Mouse (Mus musculus): ENCODE measurements around the gene Slc16a7. TPM values are rescaled to one million over a fixed set of nuclear protein-coding genes. Genes with fewer than 3 reads are reported as not detected.

Gene Slc16a7
- polyA plus RNA-seq, 1 experiment from 2014 or later, result 4.7 TPM

DNA sequence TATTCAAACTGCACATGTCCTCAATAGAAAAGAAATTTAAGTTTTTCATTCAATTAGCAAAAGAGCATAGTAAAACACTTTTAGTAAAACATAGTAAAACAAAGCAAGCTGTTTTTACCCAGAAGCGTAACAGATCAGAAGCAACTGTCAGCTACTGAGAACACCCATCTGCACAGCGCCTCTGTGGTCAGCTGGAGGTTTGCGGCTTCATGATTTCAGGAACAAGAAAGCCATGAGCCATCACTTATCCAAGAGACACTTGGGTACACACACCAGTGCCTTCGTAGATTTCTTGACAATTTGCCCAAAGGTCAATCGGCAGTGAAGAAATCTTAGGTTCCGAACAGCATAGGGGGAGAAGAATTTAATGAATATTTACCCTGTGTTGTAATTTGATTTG, 71.9 kb downstream of the Slc16a7 start:
- no peak for ATAC-seq
- H3K4me2 ChIP-seq (replicated peaks), result no peak overlapping the region
- H3K36me3 ChIP-seq, result no peaks in the 10 kb centered on the region
- 38% methylated on average over 6 of the region's 6 CpGs for WGBS
- H3K9ac ChIP-seq, result no peak overlapping the region
- no peak overlapping the region for H3K27ac ChIP-seq
- H3K27me3 ChIP-seq (replicated peaks), result no peaks in the 10 kb centered on the region
- H3K4me1 ChIP-seq (replicated peaks), result no peaks in the 10 kb centered on the region
- H3K4me3 ChIP-seq (replicated peaks), result no peak overlapping the region
- H3K9me3 ChIP-seq, result no peaks in the 10 kb centered on the region

DNA sequence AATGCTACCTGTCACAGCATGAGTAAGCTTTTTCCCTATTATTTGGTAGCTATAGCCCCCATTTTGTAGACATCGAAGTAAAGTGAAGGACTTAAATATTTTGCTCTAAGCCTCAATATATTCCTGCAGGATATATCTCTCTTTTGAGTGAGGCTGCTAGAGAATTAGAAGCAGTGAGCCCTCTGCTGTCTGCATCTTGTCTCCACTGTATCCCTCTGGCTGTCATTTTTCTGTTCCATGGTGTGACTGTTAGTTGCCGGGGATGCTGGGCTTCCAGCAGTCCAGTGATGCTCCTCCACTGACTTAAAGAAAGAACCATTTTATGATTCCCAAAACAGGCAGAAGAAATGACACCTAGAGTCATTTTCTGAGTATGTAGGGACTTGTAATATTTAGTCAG, 78.4 kb downstream of the Slc16a7 start:
- no peaks in the 10 kb centered on the region for H3K4me1 ChIP-seq (replicated peaks)
- H3K27ac ChIP-seq, result no peak overlapping the region
- no peak overlapping the region for H3K9ac ChIP-seq
- H3K4me2 ChIP-seq (replicated peaks), result no peak overlapping the region
- no peaks in the 10 kb centered on the region for H3K9me3 ChIP-seq
- no peaks in the 10 kb centered on the region for H3K36me3 ChIP-seq
- H3K4me3 ChIP-seq (replicated peaks), result no peak overlapping the region
- 90% methylated on average over 2 of the region's 2 CpGs for WGBS
- ATAC-seq, result no peak
- H3K27me3 ChIP-seq (replicated peaks), result no peaks in the 10 kb centered on the region

DNA sequence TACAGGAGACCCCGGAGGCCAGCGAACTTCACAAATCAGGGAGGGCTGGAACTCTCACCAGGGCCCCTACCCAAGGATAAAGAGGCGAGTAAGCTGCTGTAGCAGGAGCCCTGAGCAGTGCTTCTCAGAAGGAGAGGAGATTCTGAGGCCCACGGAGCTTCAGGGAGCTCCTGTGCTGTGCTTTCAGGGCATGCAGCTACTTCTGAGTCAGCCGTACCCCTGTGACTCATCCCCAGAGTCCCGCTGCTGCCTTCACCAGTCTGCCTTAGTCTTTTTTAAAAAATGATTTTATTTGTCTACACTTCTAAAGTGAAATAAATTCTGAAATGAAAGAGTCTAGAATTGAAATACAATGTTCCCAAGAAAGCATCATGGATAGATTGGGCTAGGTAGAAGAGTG, 91.2 kb downstream of the Slc16a7 start:
- Histone ChIP-seq H3K9me3 (no peaks in the 10 kb centered on the region), H3K36me3 (no peaks in the 10 kb centered on the region), H3K4me1 (replicated peaks) (no peaks in the 10 kb centered on the region), H3K27me3 (replicated peaks) (no peaks in the 10 kb centered on the region), H3K4me3 (replicated peaks) (no peak overlapping the region), H3K9ac (no peak overlapping the region), H3K27ac (no peak overlapping the region), H3K4me2 (replicated peaks) (no peak overlapping the region)
- 79% methylated on average over 6 of the region's 6 CpGs for WGBS
- no peak for ATAC-seq

DNA sequence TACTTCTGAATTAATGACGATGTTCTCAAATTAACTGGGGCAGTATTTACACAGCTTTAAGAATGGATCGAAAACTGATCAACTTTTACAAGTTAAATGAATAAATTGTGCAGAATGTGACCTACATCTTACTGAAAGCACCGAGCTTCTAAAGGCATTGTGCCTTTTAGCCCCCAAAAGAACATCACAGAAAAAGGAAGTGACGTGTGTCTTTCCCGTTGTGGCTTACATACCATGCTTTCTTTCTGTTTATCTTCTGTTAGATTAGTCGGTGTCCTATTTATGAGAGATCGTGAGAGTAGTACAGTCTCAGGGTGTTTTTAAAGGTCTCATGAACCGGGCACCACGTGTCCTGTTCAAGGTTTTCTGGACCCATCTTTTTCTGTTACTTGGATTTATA, 98.9 kb downstream of the Slc16a7 start:
- Histone ChIP-seq H3K4me1 (replicated peaks) (no peaks in the 10 kb centered on the region), H3K36me3 (no peaks in the 10 kb centered on the region), H3K4me3 (replicated peaks) (no peak overlapping the region), H3K27me3 (replicated peaks) (no peaks in the 10 kb centered on the region), H3K9ac (no peak overlapping the region), H3K27ac (no peak overlapping the region), H3K9me3 (no peaks in the 10 kb centered on the region), H3K4me2 (replicated peaks) (no peak overlapping the region)
- no peak for ATAC-seq
- 74% methylated on average over 9 of the region's 9 CpGs for WGBS

DNA sequence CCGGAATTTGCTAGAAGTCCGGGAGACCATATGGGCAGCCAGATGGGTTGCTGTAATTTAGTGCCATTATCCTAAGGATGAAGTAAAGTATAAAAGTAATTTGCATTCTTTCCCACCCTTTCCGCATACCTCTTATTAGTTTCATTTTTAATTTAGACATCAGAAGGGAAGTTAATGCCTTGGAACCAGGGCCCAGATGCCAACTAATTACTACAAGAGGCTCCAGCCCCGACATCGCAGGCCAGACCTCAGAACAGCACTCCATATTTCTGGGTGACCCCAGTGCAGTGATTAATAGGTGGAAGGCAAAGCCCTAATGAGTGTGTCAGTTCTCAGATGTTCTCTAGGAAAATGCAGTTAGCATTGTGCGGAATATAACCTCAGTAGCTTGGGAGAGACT, 100.7 kb downstream of the Slc16a7 start:
- 85% methylated on average over 6 of the region's 6 CpGs for whole genome bisulfite sequencing
- Histone ChIP-seq H3K9ac (no peak overlapping the region), H3K4me2 (replicated peaks) (no peak overlapping the region), H3K27ac (no peak overlapping the region), H3K27me3 (replicated peaks) (no peaks in the 10 kb centered on the region), H3K36me3 (no peaks in the 10 kb centered on the region), H3K4me3 (replicated peaks) (no peak overlapping the region), H3K9me3 (no peaks in the 10 kb centered on the region), H3K4me1 (replicated peaks) (no peaks in the 10 kb centered on the region)
- ATAC-seq, result no peak

DNA sequence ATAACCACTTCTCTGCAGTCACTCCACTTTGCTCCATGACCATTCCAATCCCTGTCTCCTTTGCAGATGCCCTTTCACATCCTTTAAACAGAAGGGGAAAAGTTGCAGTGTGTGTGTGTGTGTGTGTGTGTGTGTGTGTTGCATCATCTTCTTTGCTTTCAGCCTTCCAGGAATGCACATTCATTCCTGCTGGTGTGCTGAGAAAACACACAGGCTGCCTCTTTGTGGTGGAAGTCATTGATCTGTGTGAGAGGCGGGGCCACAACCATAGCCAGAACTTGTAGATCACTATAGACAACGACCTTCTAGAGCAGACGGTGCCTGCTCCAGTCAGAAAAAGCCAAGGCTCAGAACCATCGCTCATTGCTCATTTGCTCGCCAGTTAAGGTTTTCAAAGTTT, 103.9 kb downstream of the Slc16a7 start:
- Histone ChIP-seq H3K27ac (no peak overlapping the region), H3K27me3 (replicated peaks) (no peaks in the 10 kb centered on the region), H3K36me3 (no peaks in the 10 kb centered on the region), H3K9me3 (no peaks in the 10 kb centered on the region), H3K9ac (no peak overlapping the region), H3K4me3 (replicated peaks) (no peak overlapping the region), H3K4me2 (replicated peaks) (no peak overlapping the region), H3K4me1 (replicated peaks) (no peaks in the 10 kb centered on the region)
- ATAC-seq, result no peak
- 70% methylated on average over 5 of the region's 5 CpGs for WGBS

DNA sequence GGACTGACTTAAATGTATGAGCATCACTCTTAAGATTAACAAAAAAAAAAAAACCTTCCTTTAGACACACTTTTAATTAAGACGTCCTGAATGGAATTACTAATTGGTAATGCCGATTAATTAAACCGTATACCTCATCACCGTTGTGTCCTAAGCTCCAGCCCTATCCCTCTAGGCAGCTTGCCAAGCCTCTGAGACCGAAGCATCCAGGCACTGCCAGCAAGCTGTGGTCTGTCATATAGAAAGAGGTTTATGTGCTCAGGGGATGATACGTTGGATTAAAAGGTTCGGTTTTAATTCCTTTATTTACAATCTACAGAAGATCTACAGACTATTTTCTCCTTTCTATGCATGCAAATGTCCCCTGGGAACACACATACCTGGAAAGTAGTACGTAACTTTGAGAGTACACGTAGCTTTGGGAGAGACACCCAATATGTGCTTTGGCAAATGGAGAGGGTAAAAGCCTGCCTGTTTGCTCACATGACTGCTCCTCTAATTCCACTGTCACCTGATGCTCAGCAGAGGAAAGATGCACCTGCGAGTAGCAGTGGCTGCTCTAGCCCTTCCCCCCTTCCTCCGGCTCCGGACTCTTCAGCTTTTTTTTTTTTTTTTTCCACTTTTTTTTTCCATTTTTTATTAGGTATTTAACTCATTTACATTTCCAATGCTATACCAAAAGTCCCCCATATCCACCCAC, 114.0 kb downstream of the Slc16a7 start:
- Histone ChIP-seq H3K27ac (no peak overlapping the region), H3K9me3 (peaks cover 2% of the 10 kb centered on the region; the same call in 1 of the 2 replicates), H3K4me1 (replicated peaks) (no peaks in the 10 kb centered on the region), H3K36me3 (no peaks in the 10 kb centered on the region), H3K4me3 (replicated peaks) (no peak overlapping the region), H3K27me3 (replicated peaks) (no peaks in the 10 kb centered on the region), H3K9ac (no peak overlapping the region), H3K4me2 (replicated peaks) (no peak overlapping the region)
- 76% methylated on average over 12 of the region's 12 CpGs for WGBS
- ATAC-seq, result no peak

DNA sequence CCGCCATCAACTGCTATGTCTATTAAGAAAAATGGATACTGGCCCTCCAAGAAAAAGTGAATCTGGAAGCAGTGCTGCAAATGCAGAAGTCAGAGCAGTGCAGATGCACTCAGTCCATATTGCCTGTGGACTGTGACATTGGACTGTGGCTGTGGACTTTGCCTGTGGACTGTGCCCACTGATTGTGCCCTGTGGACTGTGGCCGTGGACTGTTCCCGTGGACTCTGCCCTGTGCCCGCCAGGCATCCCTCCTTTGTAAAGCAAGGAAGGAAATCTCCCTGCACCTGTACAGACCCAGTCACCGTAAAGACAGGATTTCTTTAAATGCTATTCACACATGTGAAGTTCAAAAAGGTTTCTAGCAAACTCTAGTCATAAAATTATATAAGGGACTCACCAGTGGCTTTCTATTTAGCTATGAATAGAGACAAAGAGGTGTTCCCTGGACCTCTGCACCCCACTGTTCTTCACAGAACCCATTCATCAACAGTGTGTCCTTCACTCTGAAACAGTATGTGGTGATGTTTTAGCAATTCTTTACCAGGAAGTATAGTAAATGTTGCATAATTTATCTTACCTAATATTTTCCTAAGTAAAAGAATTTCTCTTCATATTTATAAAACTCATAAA, 114.6 kb downstream of the Slc16a7 start:
- H3K27ac ChIP-seq, result no peak overlapping the region
- peaks cover 2% of the 10 kb centered on the region; the same call in 1 of the 2 replicates for H3K9me3 ChIP-seq
- no peak overlapping the region for H3K4me2 ChIP-seq (replicated peaks)
- WGBS, result 88% methylated on average over 5 of the region's 5 CpGs
- no peaks in the 10 kb centered on the region for H3K4me1 ChIP-seq (replicated peaks)
- no peak overlapping the region for H3K4me3 ChIP-seq (replicated peaks)
- no peak overlapping the region for H3K9ac ChIP-seq
- H3K27me3 ChIP-seq (replicated peaks), result no peaks in the 10 kb centered on the region
- H3K36me3 ChIP-seq, result no peaks in the 10 kb centered on the region
- ATAC-seq, result no peak

DNA sequence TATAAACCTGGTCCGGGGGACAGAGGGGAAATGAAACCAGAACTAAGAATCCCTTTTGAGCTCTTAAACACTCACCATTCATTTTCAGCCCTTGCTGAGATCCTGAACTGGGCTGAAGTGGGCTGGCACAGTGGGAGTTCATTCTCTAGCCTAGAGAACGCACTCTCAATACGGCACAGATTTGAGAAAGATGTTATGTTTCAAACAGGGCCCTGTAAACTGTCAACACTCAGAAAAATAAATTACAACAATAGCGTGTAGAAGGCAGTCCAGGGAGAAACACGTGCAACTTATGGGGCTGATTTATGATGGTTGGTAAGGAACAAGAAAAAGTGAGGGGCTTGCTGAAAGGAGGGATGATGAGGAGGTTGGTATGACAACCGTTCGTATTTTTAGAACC, 115.5 kb downstream of the Slc16a7 start:
- no peak overlapping the region for H3K4me2 ChIP-seq (replicated peaks)
- H3K27me3 ChIP-seq (replicated peaks), result no peaks in the 10 kb centered on the region
- no peaks in the 10 kb centered on the region for H3K36me3 ChIP-seq
- no peak overlapping the region for H3K9ac ChIP-seq
- H3K4me3 ChIP-seq (replicated peaks), result no peak overlapping the region
- WGBS, result 44% methylated on average over 7 of the region's 7 CpGs
- ATAC-seq, result no peak
- H3K4me1 ChIP-seq (replicated peaks), result no peaks in the 10 kb centered on the region
- H3K27ac ChIP-seq, result no peak overlapping the region
- peaks cover 2% of the 10 kb centered on the region; the same call in 1 of the 2 replicates for H3K9me3 ChIP-seq

DNA sequence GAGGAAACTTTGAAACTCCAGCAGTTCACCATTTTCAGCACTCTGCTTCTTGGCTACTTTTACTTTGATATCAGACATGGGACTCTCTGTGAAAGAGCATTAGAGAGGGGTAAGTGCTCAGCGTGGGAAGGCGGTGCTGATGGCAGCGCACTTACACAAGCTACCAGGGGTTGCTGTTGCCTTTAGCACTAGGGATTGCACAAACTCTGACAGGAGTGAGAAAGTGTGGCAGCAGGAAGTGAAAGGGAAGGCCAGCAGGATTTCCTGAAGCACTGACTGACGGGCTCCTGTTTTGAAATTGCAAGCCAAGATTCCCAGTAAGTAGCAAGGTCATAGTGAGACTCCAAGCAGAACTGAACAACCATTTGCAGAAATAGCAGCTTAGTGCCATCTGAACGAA, 117.8 kb downstream of the Slc16a7 start:
- ATAC-seq, result no peak
- Histone ChIP-seq H3K27me3 (replicated peaks) (no peaks in the 10 kb centered on the region), H3K4me3 (replicated peaks) (no peak overlapping the region), H3K9ac (no peak overlapping the region), H3K4me2 (replicated peaks) (no peak overlapping the region), H3K36me3 (no peaks in the 10 kb centered on the region), H3K27ac (no peak overlapping the region), H3K4me1 (replicated peaks) (no peaks in the 10 kb centered on the region), H3K9me3 (peaks cover 2% of the 10 kb centered on the region; the same call in 1 of the 2 replicates)
- 84% methylated on average over 5 of the region's 5 CpGs for whole genome bisulfite sequencing

DNA sequence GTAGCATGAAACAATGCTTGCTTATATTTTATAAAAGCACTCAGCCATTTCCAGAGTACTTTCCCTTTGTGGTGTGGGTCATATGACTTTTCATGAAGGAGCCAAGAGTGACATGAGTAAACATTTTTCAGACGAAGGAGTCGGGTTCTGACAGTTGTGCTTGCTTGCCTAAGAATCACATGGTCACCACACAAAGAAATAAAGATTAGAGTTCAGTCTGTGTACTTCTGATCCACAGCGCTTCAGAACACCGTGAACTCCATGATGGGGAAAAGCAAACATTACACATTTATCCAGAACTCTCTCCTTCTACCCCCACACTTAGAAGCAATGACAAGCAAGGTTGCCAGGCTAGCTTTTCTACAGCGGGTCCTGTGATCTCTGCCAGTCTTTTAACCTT, 119.0 kb downstream of the Slc16a7 start:
- 0 out of 2 replicates have a peak, but pooled peaks have one; percentile 31 for ATAC-seq
- no peak overlapping the region for H3K27ac ChIP-seq
- no peak overlapping the region for H3K4me2 ChIP-seq (replicated peaks)

DNA sequence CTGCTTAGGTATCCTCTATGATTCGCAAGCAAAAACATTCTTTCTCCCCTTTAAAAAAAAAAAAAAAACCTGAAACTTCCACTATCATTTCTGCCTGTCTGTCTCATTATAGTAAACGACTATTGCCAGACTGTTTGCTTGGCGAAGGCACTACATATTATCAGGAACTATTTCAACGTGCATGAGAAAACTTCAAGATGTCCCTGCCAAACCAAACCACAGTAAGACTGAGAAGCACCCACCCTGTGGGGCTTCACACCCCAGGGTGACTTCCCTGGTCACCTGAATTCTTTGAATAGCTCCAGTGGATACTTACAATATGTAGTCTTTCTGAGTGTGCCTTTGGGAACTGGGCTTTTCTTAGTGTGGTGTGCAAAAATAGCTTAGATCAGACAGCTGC, 122.9 kb downstream of the Slc16a7 start:
- WGBS, result 45% methylated on average over 4 of the region's 4 CpGs

More for the DNA sequence above, 119.0 kb downstream of the Slc16a7 start:
- 47% methylated on average over 5 of the region's 5 CpGs for WGBS
- no peak overlapping the region for H3K4me3 ChIP-seq (replicated peaks)
- no peak overlapping the region for H3K9ac ChIP-seq
- H3K4me1 ChIP-seq (replicated peaks), result no peaks in the 10 kb centered on the region
- H3K36me3 ChIP-seq, result no peaks in the 10 kb centered on the region
- no peaks in the 10 kb centered on the region for H3K27me3 ChIP-seq (replicated peaks)
- H3K9me3 ChIP-seq, result peaks cover 2% of the 10 kb centered on the region; the same call in 1 of the 2 replicates

DNA sequence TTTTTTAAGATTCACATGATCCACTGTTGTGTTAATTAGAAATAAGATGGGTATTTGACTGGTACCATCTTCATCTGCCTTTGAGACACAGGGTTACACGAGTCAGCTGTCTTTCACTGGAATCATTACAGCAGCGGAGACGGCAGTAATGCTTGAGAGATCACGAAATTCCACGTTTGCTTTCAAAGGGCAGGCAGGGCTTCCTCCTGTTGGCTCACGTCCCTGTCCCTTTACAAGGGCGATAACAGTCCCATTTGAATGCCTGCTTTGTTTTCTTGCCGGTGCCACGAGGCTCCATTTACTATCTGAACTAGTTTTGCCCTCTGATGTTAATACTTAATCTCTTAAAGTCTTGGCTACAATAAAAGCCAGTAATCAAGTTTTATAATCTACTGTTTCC, 123.4 kb downstream of the Slc16a7 start:
- Histone ChIP-seq H3K9me3 (no peaks in the 10 kb centered on the region), H3K27ac (no peak overlapping the region), H3K27me3 (replicated peaks) (no peaks in the 10 kb centered on the region), H3K4me1 (replicated peaks) (no peaks in the 10 kb centered on the region), H3K4me3 (replicated peaks) (no peak overlapping the region), H3K9ac (no peak overlapping the region), H3K4me2 (replicated peaks) (no peak overlapping the region), H3K36me3 (no peaks in the 10 kb centered on the region)
- peak; percentile 92 for ATAC-seq
- WGBS, result 48% methylated on average over 9 of the region's 9 CpGs

More for the DNA sequence above, 122.9 kb downstream of the Slc16a7 start:
- H3K36me3 ChIP-seq, result no peaks in the 10 kb centered on the region
- no peaks in the 10 kb centered on the region for H3K4me1 ChIP-seq (replicated peaks)
- H3K4me3 ChIP-seq (replicated peaks), result no peak overlapping the region
- H3K9ac ChIP-seq, result no peak overlapping the region
- no peak; the same call in 1 of the 2 replicates for ATAC-seq
- H3K4me2 ChIP-seq (replicated peaks), result no peak overlapping the region
- H3K27me3 ChIP-seq (replicated peaks), result no peaks in the 10 kb centered on the region
- H3K9me3 ChIP-seq, result no peaks in the 10 kb centered on the region
- peak overlapping the region; percentile 37; the same call in 1 of the 2 replicates for H3K27ac ChIP-seq

Data from intestine, embryonic 15.5 days (tissue).